Mouse (Mus musculus): ENCODE results near the gene Myt1l. TPM values are rescaled to one million over a fixed set of nuclear protein-coding genes. Genes with fewer than 3 reads are reported as not detected.

Myt1l gene
- polyA plus RNA-seq, 1 experiment from 2014 or later, result 5.1 TPM

DNA sequence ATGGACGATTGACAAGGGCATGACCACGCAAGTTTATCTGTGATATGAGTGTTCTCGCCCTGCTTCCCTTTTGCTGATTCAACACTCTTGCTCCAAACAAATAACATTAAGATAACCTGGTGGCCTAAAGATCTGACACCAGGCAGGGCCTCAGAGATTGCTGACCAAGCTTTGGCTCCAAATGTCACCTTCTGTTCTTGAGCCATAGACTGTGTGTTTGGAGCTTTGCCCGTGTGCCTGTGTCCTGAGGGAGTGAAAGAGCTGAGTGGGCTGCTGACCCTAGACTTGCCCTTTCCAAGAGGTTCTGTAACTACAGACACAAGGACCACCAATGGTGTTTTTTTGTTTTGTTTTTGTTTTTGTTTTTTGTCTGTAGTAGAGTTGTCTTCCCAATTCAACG is 124.3 kb downstream of the Myt1l start:
- no peaks in the 10 kb centered on the region for H3K27me3 ChIP-seq (ENCODE audit: control insufficient read depth, insufficient read depth, low read length)
- H3K36me3 ChIP-seq (ENCODE audit: control insufficient read depth, insufficient read depth, low read length), result no peaks in the 10 kb centered on the region
- H3K9me3 ChIP-seq (ENCODE audit: control insufficient read depth, low read depth, low read length), result no peaks in the 10 kb centered on the region
- no peak overlapping the region for H3K4me2 ChIP-seq (replicated peaks; ENCODE audit: low read depth, low read length)
- H3K4me1 ChIP-seq (ENCODE audit: control insufficient read depth, insufficient read depth, low read length), result no peaks in the 10 kb centered on the region
- no peak for ATAC-seq (ENCODE audit: insufficient number of reproducible peaks, insufficient read depth, low FRiP score, low read depth)
- 58% methylated on average over 5 of the region's 5 CpGs for WGBS
- H3K9ac ChIP-seq (replicated peaks; ENCODE audit: low read depth, low read length), result no peak overlapping the region
- no peak overlapping the region for H3K27ac ChIP-seq (ENCODE audit: low read length)
- no peak overlapping the region for H3K4me3 ChIP-seq (ENCODE audit: low read depth, low read length)

DNA sequence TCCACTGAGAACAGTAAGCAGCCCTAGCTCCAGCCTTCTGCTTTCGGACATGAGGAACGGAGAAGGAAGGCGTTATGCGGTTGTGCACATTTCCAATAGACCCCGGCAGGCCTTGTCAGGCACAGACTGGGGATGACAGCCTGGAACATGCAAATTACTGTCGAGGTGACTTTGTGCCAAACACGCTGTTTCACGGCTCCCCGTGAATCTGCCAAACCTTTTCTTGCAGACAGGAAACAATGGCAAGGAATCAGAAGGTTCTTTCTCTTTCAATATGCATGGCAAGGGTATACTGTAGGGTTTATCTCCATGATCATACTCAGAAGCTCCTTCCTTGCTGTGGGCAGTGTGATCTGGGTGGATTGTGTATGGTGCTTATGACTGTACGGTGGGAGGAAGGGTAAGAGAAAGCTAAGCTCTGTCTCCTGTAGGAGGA is 127.0 kb downstream of the Myt1l start:
- 92% methylated on average over 10 of the region's 10 CpGs for WGBS
- ATAC-seq (ENCODE audit: insufficient number of reproducible peaks, insufficient read depth, low FRiP score, low read depth), result no peak
- H3K9ac ChIP-seq (replicated peaks; ENCODE audit: low read depth, low read length), result no peak overlapping the region

DNA sequence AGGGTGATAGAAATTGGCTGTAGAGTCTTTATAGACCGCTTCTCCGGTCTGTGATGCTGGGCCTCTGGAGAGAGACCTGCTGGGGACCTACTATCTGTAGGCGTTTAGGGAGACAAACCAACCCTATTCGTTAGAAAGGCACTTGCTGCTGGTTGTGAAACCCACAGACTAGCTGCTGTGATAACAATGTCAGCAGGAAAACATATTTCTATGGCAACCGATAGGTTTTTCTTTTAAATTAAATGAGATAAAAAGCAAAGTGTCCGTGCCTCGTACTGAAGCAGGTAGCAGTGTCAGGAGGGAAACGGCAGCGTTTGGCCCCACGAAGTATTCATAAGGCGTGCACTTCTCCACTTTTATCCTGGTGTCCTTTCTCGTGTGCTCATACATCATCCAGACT is 127.5 kb downstream of the Myt1l start:
- no peaks in the 10 kb centered on the region for H3K9me3 ChIP-seq (ENCODE audit: control insufficient read depth, low read depth, low read length)
- no peak overlapping the region for H3K9ac ChIP-seq (replicated peaks; ENCODE audit: low read depth, low read length)
- H3K27ac ChIP-seq (ENCODE audit: low read length), result no peak overlapping the region
- no peak overlapping the region for H3K4me3 ChIP-seq (ENCODE audit: low read depth, low read length)
- H3K27me3 ChIP-seq (ENCODE audit: control insufficient read depth, insufficient read depth, low read length), result no peaks in the 10 kb centered on the region
- no peak overlapping the region for H3K4me2 ChIP-seq (replicated peaks; ENCODE audit: low read depth, low read length)
- H3K4me1 ChIP-seq (ENCODE audit: control insufficient read depth, insufficient read depth, low read length), result no peaks in the 10 kb centered on the region
- ATAC-seq (ENCODE audit: insufficient number of reproducible peaks, insufficient read depth, low FRiP score, low read depth), result no peak
- no peaks in the 10 kb centered on the region for H3K36me3 ChIP-seq (ENCODE audit: control insufficient read depth, insufficient read depth, low read length)
- WGBS, result 53% methylated on average over 12 of the region's 12 CpGs

More for the DNA sequence above, 127.0 kb downstream of the Myt1l start:
- no peaks in the 10 kb centered on the region for H3K9me3 ChIP-seq (ENCODE audit: control insufficient read depth, low read depth, low read length)
- no peaks in the 10 kb centered on the region for H3K4me1 ChIP-seq (ENCODE audit: control insufficient read depth, insufficient read depth, low read length)
- no peak overlapping the region for H3K4me3 ChIP-seq (ENCODE audit: low read depth, low read length)
- H3K4me2 ChIP-seq (replicated peaks; ENCODE audit: low read depth, low read length), result no peak overlapping the region
- no peaks in the 10 kb centered on the region for H3K36me3 ChIP-seq (ENCODE audit: control insufficient read depth, insufficient read depth, low read length)
- H3K27me3 ChIP-seq (ENCODE audit: control insufficient read depth, insufficient read depth, low read length), result no peaks in the 10 kb centered on the region
- H3K27ac ChIP-seq (ENCODE audit: low read length), result no peak overlapping the region

GRCm38 (mm10) chr12:29657061-29657460 is 128.9 kb downstream of the Myt1l start:
- Histone ChIP-seq H3K4me3 (ENCODE audit: low read depth, low read length) (no peak overlapping the region), H3K4me1 (ENCODE audit: control insufficient read depth, insufficient read depth, low read length) (no peaks in the 10 kb centered on the region), H3K36me3 (ENCODE audit: control insufficient read depth, insufficient read depth, low read length) (no peaks in the 10 kb centered on the region), H3K27me3 (ENCODE audit: control insufficient read depth, insufficient read depth, low read length) (no peaks in the 10 kb centered on the region), H3K27ac (ENCODE audit: low read length) (no peak overlapping the region), H3K4me2 (replicated peaks; ENCODE audit: low read depth, low read length) (no peak overlapping the region), H3K9me3 (ENCODE audit: control insufficient read depth, low read depth, low read length) (no peaks in the 10 kb centered on the region), H3K9ac (replicated peaks; ENCODE audit: low read depth, low read length) (no peak overlapping the region)
- 49% methylated on average over 3 of the region's 3 CpGs for WGBS
- ATAC-seq (ENCODE audit: insufficient number of reproducible peaks, insufficient read depth, low FRiP score, low read depth), result no peak

- Histone ChIP-seq H3K27ac (ENCODE audit: low read length) (no peak overlapping the region), H3K4me1 (ENCODE audit: control insufficient read depth, insufficient read depth, low read length) (no peaks in the 10 kb centered on the region), H3K9me3 (ENCODE audit: control insufficient read depth, low read depth, low read length) (no peaks in the 10 kb centered on the region), H3K36me3 (ENCODE audit: control insufficient read depth, insufficient read depth, low read length) (no peaks in the 10 kb centered on the region), H3K4me2 (replicated peaks; ENCODE audit: low read depth, low read length) (no peak overlapping the region), H3K9ac (replicated peaks; ENCODE audit: low read depth, low read length) (no peak overlapping the region), H3K27me3 (ENCODE audit: control insufficient read depth, insufficient read depth, low read length) (no peaks in the 10 kb centered on the region), H3K4me3 (ENCODE audit: low read depth, low read length) (no peak overlapping the region)
- no peak for ATAC-seq (ENCODE audit: insufficient number of reproducible peaks, insufficient read depth, low FRiP score, low read depth)
- 31% methylated on average over 2 of the region's 2 CpGs for WGBS
Observed at GRCm38 (mm10) chr12:29657870-29658269, 129.7 kb downstream of the Myt1l start.

DNA sequence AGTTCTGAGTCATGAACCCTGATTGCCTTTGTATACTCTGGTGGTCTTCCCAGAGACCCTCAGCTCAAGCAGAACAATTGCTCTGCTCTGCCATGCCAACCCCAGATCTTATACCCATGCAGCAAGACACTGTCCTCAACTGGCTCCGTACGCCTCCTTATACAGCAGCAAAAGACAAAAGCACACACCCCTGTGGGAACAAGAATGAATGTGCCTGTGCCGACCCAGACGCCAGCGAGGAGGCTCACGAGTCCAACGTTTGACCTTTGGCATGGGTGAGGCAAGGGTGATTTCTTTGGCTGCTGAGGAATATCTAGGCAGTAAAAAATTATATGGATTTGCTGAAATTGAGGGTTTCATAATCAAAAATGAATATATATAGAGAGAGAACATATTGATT is 143.8 kb downstream of the Myt1l start:
- Histone ChIP-seq H3K27ac (ENCODE audit: low read length) (no peak overlapping the region), H3K4me3 (ENCODE audit: low read depth, low read length) (no peak overlapping the region), H3K27me3 (ENCODE audit: control insufficient read depth, insufficient read depth, low read length) (no peaks in the 10 kb centered on the region), H3K4me2 (replicated peaks; ENCODE audit: low read depth, low read length) (no peak overlapping the region), H3K9ac (replicated peaks; ENCODE audit: low read depth, low read length) (no peak overlapping the region), H3K9me3 (ENCODE audit: control insufficient read depth, low read depth, low read length) (no peaks in the 10 kb centered on the region), H3K36me3 (ENCODE audit: control insufficient read depth, insufficient read depth, low read length) (no peaks in the 10 kb centered on the region), H3K4me1 (ENCODE audit: control insufficient read depth, insufficient read depth, low read length) (no peaks in the 10 kb centered on the region)
- 83% methylated on average over 7 of the region's 7 CpGs for WGBS
- ATAC-seq (ENCODE audit: insufficient number of reproducible peaks, insufficient read depth, low FRiP score, low read depth), result no peak

DNA sequence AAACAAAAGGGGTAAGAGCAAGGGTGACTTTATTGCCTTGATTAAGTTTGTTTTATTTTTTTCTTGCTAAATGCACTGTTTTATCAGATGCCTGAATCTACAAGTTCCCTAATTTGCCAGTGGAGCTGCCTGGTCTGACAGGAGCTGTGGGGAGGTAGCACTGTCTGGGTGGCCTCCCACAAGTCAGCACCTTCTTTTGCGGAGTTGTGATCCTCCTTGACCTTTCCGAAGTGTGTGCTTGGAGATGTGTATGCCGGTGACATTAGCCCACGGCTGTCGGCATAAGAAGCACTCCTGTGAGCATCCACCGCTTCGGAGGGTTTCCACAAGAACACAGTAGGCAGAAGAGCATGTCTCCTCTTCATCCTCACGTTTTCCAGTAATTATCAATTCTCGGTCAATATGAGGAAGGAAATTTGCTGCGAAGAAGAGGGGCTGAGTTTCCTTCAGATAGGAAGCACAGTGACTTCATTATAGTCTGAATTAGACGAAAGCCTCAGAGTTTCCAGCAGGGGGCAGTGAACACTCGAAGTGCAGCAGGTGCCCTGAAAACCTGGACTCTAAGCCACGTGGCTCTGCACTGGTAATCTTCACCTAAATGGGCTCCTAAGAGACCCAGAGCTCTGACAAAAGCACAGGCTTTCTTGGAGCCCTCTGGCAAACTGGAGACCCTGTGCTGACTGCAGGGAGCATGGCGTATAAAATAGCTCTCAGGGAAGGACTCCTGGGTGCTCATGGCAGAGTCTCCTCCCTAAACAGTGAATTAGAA is 147.6 kb downstream of the Myt1l start:
- Histone ChIP-seq H3K27me3 (ENCODE audit: control insufficient read depth, insufficient read depth, low read length) (no peaks in the 10 kb centered on the region), H3K27ac (ENCODE audit: low read length) (no peak overlapping the region)
- WGBS, result 48% methylated on average over 14 of the region's 14 CpGs

DNA sequence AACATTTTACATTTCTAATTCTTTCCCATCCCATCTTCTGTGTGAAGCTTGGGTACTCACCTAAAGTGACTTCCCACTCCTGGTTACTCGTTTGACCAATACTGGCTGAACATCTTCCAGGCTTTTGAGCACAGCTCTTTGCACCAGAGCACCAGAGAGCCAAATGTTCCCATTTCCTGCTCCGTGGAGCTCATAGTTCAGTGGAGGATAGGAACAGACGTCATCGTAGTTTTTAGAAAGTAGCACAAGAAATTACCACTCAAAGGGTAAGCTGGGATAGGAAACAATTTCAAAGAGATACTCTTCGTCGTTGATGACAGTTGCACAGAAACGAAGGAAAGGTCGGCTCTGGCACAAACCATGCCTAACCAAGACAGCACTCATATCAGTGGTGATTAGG is 154.2 kb downstream of the Myt1l start:
- H3K4me1 ChIP-seq (ENCODE audit: control insufficient read depth, insufficient read depth, low read length), result no peaks in the 10 kb centered on the region
- no peaks in the 10 kb centered on the region for H3K27me3 ChIP-seq (ENCODE audit: control insufficient read depth, insufficient read depth, low read length)
- H3K9ac ChIP-seq (replicated peaks; ENCODE audit: low read depth, low read length), result no peak overlapping the region
- 83% methylated on average over 8 of the region's 8 CpGs for WGBS
- no peak overlapping the region for H3K4me3 ChIP-seq (ENCODE audit: low read depth, low read length)
- H3K27ac ChIP-seq (ENCODE audit: low read length), result no peak overlapping the region
- H3K4me2 ChIP-seq (replicated peaks; ENCODE audit: low read depth, low read length), result no peak overlapping the region
- no peaks in the 10 kb centered on the region for H3K36me3 ChIP-seq (ENCODE audit: control insufficient read depth, insufficient read depth, low read length)
- no peak for ATAC-seq (ENCODE audit: insufficient number of reproducible peaks, insufficient read depth, low FRiP score, low read depth)
- no peaks in the 10 kb centered on the region for H3K9me3 ChIP-seq (ENCODE audit: control insufficient read depth, low read depth, low read length)

More for the DNA sequence above, 147.6 kb downstream of the Myt1l start:
- H3K9me3 ChIP-seq (ENCODE audit: control insufficient read depth, low read depth, low read length), result no peaks in the 10 kb centered on the region
- no peaks in the 10 kb centered on the region for H3K36me3 ChIP-seq (ENCODE audit: control insufficient read depth, insufficient read depth, low read length)
- no peaks in the 10 kb centered on the region for H3K4me1 ChIP-seq (ENCODE audit: control insufficient read depth, insufficient read depth, low read length)
- no peak overlapping the region for H3K9ac ChIP-seq (replicated peaks; ENCODE audit: low read depth, low read length)
- H3K4me2 ChIP-seq (replicated peaks; ENCODE audit: low read depth, low read length), result no peak overlapping the region
- no peak for ATAC-seq (ENCODE audit: insufficient number of reproducible peaks, insufficient read depth, low FRiP score, low read depth)
- no peak overlapping the region for H3K4me3 ChIP-seq (ENCODE audit: low read depth, low read length)

DNA sequence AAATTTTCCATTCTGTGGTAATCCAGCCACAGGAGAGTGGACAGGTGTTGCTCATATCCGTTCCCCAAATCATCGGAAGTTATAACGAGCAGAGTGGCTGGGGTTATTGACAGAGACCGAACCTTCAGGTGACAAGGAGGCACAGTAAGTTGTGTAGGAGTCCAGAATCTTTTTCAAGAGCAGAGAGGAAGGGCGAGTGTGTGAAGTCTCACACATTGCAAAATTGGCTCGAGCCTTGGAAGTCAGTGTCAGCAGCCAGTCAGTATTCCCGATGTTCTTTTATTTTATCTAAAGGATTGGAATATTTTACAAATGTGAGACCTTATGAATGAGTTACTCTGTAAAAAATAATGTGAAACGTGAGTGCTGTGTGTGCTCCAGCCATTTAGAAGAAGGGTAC is 154.8 kb downstream of the Myt1l start:
- Histone ChIP-seq H3K36me3 (ENCODE audit: control insufficient read depth, insufficient read depth, low read length) (no peaks in the 10 kb centered on the region), H3K4me1 (ENCODE audit: control insufficient read depth, insufficient read depth, low read length) (no peaks in the 10 kb centered on the region), H3K27ac (ENCODE audit: low read length) (no peak overlapping the region), H3K9me3 (ENCODE audit: control insufficient read depth, low read depth, low read length) (no peaks in the 10 kb centered on the region), H3K4me3 (ENCODE audit: low read depth, low read length) (no peak overlapping the region), H3K4me2 (replicated peaks; ENCODE audit: low read depth, low read length) (no peak overlapping the region), H3K27me3 (ENCODE audit: control insufficient read depth, insufficient read depth, low read length) (no peaks in the 10 kb centered on the region), H3K9ac (replicated peaks; ENCODE audit: low read depth, low read length) (no peak overlapping the region)
- ATAC-seq (ENCODE audit: insufficient number of reproducible peaks, insufficient read depth, low FRiP score, low read depth), result no peak
- WGBS, result 92% methylated on average over 8 of the region's 8 CpGs

All from stomach, embryonic 14.5 days (tissue).